Mouse (Mus musculus) brain, embryonic 14.5 days (tissue): ENCODE measurements around the gene Nmnat1. TPM values are rescaled to one million over a fixed set of nuclear protein-coding genes. Genes with fewer than 3 reads are reported as not detected.
A peak's percentile ranks its signal among the peaks of the same experiment; 100 is the strongest.

ENCODE experiments used
- DNase-seq: peaks from one replicate; pipeline ENCODE4 v3.0.0-alpha.2; 2011; ENCODE audit warnings: low read depth
- CTCF ChIP-seq: fragments of 200-500 bp; IDR thresholded peaks from 2 replicates; pipeline ENCODE4 v1.5.1; 2012; ENCODE audit warnings: inconsistent platforms, mild to moderate bottlenecking, moderate library complexity, borderline replicate concordance; ENCODE audit not compliant: insufficient read depth, insufficient read length; ENCODE audit errors: extremely low read depth
- POLR2A ChIP-seq: fragments of 200-500 bp; IDR thresholded peaks from 2 replicates; pipeline ENCODE4 v1.6.1; 2012; ENCODE audit warnings: mild to moderate bottlenecking, inconsistent platforms, borderline replicate concordance; ENCODE audit not compliant: poor library complexity, insufficient read depth, insufficient read length, severe bottlenecking; ENCODE audit errors: extremely low read depth
- polyA plus RNA-seq: library from polyadenylated mRNA; depleted of rRNA; stranded (reverse); fragments of >200 nt; gene quantifications from 2 replicates; pipeline ENCODE4 v1.2.3, GENCODE M21; 2012; rRNA removed

Nmnat1 gene
- polyA plus RNA-seq, 1 experiment: 7.5 TPM

DNA sequence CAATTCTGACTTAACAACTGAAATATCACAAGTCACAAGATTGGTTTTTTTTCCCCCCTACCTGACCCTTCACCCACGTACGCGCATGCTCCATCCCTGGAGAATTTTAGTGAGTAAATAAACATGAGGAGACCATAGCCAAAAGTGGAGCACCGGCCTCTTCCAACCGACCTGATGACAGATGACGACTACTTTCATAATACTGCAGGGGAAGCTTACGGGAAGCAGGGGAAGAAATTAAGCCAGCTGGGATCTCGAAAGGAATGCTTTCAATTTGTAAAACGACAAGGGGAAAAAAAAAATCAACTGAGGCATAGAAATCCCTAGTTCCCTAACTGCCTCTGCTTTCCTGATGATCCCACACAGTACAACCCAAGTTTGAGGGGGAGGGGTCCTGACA lies 60.2 kb downstream of the Nmnat1 start:
- no peak for TF ChIP-seq POLR2A

GRCm38 (mm10) chr4:149417854-149418365 lies 67.1 kb downstream of the Nmnat1 start:
- no peak for TF ChIP-seq POLR2A
- TF ChIP-seq CTCF: no peak
- DNase-seq: no peak

More for the DNA sequence above, 60.2 kb downstream of the Nmnat1 start:
- peak; percentile 41 for DNase-seq

Other genes starting within 250 kb of the Nmnat1 start
- gene Kif1b, start 177.5 kb downstream of the Nmnat1 start, polyA plus RNA-seq: 189 and 232 TPM in 2 replicates
- gene Ube4b, start 58.5 kb downstream of the Nmnat1 start, polyA plus RNA-seq: 76.5 and 131 TPM in 2 replicates
- 0.21 TPM in 1 of 2 replicates, not detected in the other for gene Rbp7, start 30.2 kb downstream of the Nmnat1 start, polyA plus RNA-seq
- not detected in 2 replicates for gene Tmem274, start 7.8 kb downstream of the Nmnat1 start, polyA plus RNA-seq
- 31.7 and 32.0 TPM in 2 replicates for gene Lzic, start within 50 bp of the Nmnat1 start, polyA plus RNA-seq
- gene Ctnnbip1, start 33.0 kb upstream of the Nmnat1 start, polyA plus RNA-seq: 59.0 and 62.8 TPM in 2 replicates
- gene Clstn1, start 101.3 kb upstream of the Nmnat1 start, polyA plus RNA-seq: 51.4 and 145 TPM in 2 replicates
- gene Pik3cd, start 217.4 kb upstream of the Nmnat1 start, polyA plus RNA-seq: 14.5 and 22.4 TPM in 2 replicates